Mouse (Mus musculus): ENCODE results near the gene Syt8. TPM values are rescaled to one million over a fixed set of nuclear protein-coding genes. Genes with fewer than 3 reads are reported as not detected.

Gene Syt8
- polyA plus RNA-seq, 1 experiment from 2014 or later, result not detected

DNA sequence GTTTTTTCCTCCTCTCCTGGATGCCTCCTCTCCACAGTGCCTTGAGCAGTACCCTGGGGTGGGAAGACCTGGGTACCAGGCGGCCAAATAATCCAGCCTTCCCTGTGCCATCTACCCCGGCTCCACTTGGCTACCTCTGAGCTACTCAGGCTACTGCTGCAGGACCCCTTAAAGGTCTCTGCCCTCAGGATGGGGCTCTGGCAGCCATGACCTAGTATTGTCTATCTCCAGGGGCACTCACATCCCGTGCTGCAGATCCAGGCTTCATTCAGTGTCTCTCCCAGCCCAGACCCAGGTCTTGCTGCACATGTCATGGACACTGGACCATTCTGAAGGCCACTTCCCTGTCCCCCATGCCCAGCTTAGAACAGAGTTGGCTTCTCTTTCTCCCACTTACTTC lies 45.2 kb downstream of the Syt8 start:
- no peaks in the 10 kb centered on the region for H3K9me3 ChIP-seq (ENCODE audit: control insufficient read depth, low read length)
- no peak overlapping the region for H3K4me2 ChIP-seq (replicated peaks; ENCODE audit: low read depth, low read length)
- 87% methylated on average over 3 of the region's 3 CpGs for WGBS
- peaks cover 11% of the 10 kb centered on the region; the same call in 1 of the 2 replicates for H3K4me1 ChIP-seq (replicated peaks; ENCODE audit: control insufficient read depth, insufficient read depth, low read length)
- H3K9ac ChIP-seq (ENCODE audit: low read depth, low read length), result no peak overlapping the region
- H3K27me3 ChIP-seq (ENCODE audit: control insufficient read depth, insufficient read depth, low read length), result 0 out of 2 replicates have a peak, but pooled peaks cover 2% of the 10 kb centered on the region
- ATAC-seq (ENCODE audit: low FRiP score) (no peak), DNase-seq (ENCODE audit: low spot score) (no peak)
- H3K36me3 ChIP-seq (ENCODE audit: control insufficient read depth, insufficient read depth, low read length), result no peaks in the 10 kb centered on the region
- H3K4me3 ChIP-seq (ENCODE audit: low read depth, low read length), result no peak overlapping the region
- no peak overlapping the region for H3K27ac ChIP-seq (ENCODE audit: low read depth, low read length)

DNA sequence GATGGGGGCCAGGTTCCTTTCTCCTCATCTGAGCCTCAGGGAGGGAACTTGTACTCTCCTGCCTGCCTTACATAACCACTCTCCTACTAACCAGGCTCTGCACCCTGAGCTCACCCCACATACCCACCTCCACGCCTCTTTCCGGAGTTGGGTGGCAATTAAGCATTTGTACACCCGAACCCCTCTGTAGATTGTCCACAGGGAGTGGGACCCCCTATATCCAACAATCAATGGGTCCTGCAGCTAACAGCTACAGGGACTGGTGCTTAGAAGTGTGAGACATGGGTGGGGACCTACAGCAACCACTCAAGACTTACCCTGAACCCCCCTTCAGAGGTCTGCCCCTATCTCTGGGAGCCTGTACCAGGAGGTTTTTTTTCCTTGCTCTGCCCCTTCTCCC lies 46.0 kb downstream of the Syt8 start:
- H3K4me1 ChIP-seq (replicated peaks; ENCODE audit: control insufficient read depth, insufficient read depth, low read length), result peaks cover 10% of the 10 kb centered on the region; the same call in 1 of the 2 replicates

DNA sequence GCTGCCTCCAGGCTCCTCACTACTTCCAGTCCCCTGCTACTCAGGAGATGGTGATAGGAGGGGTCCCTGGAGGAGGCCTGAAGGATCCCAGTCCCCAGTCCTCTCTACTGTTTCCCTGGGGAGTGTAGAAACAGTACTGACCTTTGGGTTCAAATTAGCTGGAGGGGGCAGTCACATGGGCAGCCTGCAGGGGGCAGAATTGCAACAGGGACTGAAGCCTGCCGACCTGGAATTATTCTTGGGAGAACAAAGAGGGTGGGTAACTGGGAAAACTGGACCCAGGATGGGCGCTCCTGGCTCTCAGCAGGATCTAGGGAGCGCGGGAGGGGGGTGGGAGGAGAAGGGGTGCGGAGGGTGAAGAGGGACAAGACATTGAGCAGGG lies 46.5 kb downstream of the Syt8 start:
- Histone ChIP-seq H3K9me3 (ENCODE audit: control insufficient read depth, low read length) (no peaks in the 10 kb centered on the region), H3K36me3 (ENCODE audit: control insufficient read depth, insufficient read depth, low read length) (no peaks in the 10 kb centered on the region), H3K4me2 (replicated peaks; ENCODE audit: low read depth, low read length) (peak overlapping the region; percentile 63), H3K4me3 (ENCODE audit: low read depth, low read length) (peak overlapping the region; percentile 16; the same call in 1 of the 2 replicates), H3K27ac (ENCODE audit: low read depth, low read length) (peak overlapping the region; percentile 75), H3K9ac (ENCODE audit: low read depth, low read length) (peak overlapping the region; percentile 79), H3K4me1 (replicated peaks; ENCODE audit: control insufficient read depth, insufficient read depth, low read length) (peaks cover 10% of the 10 kb centered on the region; the same call in 1 of the 2 replicates), H3K27me3 (ENCODE audit: control insufficient read depth, insufficient read depth, low read length) (no peaks in the 10 kb centered on the region)
- DNase-seq (ENCODE audit: low spot score) (peak; percentile 79), ATAC-seq (ENCODE audit: low FRiP score) (peak; percentile 14)
- 13% methylated on average over 3 of the region's 5 CpGs for WGBS

More for the DNA sequence above, 46.0 kb downstream of the Syt8 start:
- Histone ChIP-seq H3K9ac (ENCODE audit: low read depth, low read length) (no peak overlapping the region), H3K27ac (ENCODE audit: low read depth, low read length) (no peak overlapping the region), H3K9me3 (ENCODE audit: control insufficient read depth, low read length) (no peaks in the 10 kb centered on the region), H3K36me3 (ENCODE audit: control insufficient read depth, insufficient read depth, low read length) (no peaks in the 10 kb centered on the region), H3K4me2 (replicated peaks; ENCODE audit: low read depth, low read length) (no peak overlapping the region), H3K4me3 (ENCODE audit: low read depth, low read length) (no peak overlapping the region), H3K27me3 (ENCODE audit: control insufficient read depth, insufficient read depth, low read length) (no peaks in the 10 kb centered on the region)
- 96% methylated on average over 3 of the region's 3 CpGs for WGBS
- no peak for DNase-seq (ENCODE audit: low spot score)
- ATAC-seq (ENCODE audit: low FRiP score), result no peak

DNA sequence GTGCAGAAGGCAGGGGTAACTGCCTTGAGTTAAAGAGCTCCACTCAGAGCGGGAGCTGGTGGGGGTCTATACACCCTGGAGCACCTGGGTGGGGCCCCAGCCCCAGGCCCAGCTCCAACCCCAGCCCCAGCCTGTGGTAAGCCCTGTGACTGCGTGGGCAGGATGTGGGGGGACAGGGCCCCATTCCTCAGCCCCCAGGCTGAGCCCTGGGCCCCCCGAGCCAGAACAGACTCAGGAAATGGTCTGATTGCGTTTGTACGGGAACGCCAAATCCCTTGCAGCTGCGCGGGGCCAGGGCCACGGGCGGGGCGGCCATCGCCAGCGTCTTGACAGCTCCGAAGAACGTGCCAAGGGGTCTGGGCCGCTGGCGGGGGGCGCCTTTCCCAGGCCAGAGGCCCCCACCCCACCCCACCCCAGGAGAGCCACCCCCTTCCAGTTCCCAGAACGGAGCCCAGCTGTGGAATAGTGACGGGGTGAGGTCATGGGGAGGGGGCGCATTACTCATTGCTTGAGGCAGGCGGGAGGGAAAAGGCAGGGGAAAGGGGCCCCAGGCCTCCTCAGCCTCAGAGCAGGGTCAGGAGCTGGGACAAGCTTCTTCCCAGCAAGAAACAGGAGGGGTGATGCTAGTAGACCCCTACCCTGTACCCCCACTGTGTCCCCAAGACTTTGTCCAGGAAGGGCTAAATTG lies 47.1 kb downstream of the Syt8 start:
- Histone ChIP-seq H3K9me3 (ENCODE audit: control insufficient read depth, low read length) (no peaks in the 10 kb centered on the region), H3K36me3 (ENCODE audit: control insufficient read depth, insufficient read depth, low read length) (no peaks in the 10 kb centered on the region), H3K27ac (ENCODE audit: low read depth, low read length) (peak overlapping the region; percentile 75), H3K9ac (ENCODE audit: low read depth, low read length) (peak overlapping the region; percentile 79), H3K27me3 (ENCODE audit: control insufficient read depth, insufficient read depth, low read length) (no peaks in the 10 kb centered on the region), H3K4me1 (replicated peaks; ENCODE audit: control insufficient read depth, insufficient read depth, low read length) (peaks cover 11% of the 10 kb centered on the region; the same call in 1 of the 2 replicates), H3K4me3 (ENCODE audit: low read depth, low read length) (peak overlapping the region; percentile 16; the same call in 1 of the 2 replicates), H3K4me2 (replicated peaks; ENCODE audit: low read depth, low read length) (peak overlapping the region; percentile 63)
- 2% methylated on average over 22 of the region's 22 CpGs for WGBS
- ATAC-seq (ENCODE audit: low FRiP score), result peak; percentile 62
- DNase-seq (ENCODE audit: low spot score), result peak; percentile 67

DNA sequence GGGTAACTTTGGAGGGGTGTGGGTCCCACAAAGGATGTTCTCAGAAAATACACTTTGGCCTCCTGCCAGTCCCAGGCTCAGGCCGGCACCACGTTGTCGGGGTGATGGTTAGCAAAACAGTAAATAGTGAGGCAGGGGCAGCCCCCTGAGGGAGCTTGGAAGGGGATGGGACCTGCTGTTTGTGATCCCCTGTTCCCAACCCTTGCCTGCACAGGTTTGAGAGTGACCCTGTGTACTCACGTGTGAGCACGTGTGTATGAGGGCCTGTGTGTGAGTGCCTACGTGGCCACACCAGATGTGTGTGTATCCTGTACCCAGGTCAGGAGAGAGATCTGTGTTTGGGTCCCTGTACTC lies 47.6 kb downstream of the Syt8 start:
- peak overlapping the region; percentile 75 for H3K27ac ChIP-seq (ENCODE audit: low read depth, low read length)
- DNase-seq (ENCODE audit: low spot score), result peak; percentile 53
- peaks cover 15% of the 10 kb centered on the region; the same call in 1 of the 2 replicates for H3K4me1 ChIP-seq (replicated peaks; ENCODE audit: control insufficient read depth, insufficient read depth, low read length)

DNA sequence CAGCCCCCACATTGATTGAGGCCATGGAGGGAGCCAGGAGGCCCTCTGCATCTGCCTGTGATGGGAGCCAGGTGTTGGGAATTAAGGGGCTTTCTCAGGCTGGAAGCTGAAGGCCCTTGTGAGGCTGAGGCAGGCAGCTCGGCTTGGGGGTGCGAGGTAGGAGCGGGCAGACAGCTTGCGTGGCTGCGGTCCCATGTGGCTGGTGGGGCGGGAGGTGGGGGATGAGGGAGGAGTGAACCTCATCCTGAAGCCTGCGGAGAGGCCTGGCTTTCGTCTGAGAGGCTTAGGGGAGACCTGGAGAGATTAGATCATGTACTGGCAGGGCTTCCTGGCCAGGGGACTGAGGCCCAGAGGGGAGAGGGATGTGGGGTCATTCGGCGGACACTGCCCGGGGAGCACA lies 48.5 kb downstream of the Syt8 start:
- no peaks in the 10 kb centered on the region for H3K27me3 ChIP-seq (ENCODE audit: control insufficient read depth, insufficient read depth, low read length)
- DNase-seq (ENCODE audit: low spot score), result no peak
- H3K36me3 ChIP-seq (ENCODE audit: control insufficient read depth, insufficient read depth, low read length), result no peaks in the 10 kb centered on the region
- WGBS, result 55% methylated on average over 11 of the region's 11 CpGs
- no peak overlapping the region for H3K27ac ChIP-seq (ENCODE audit: low read depth, low read length)
- no peak overlapping the region for H3K4me3 ChIP-seq (ENCODE audit: low read depth, low read length)
- no peak overlapping the region for H3K9ac ChIP-seq (ENCODE audit: low read depth, low read length)
- no peak for ATAC-seq (ENCODE audit: low FRiP score)
- no peaks in the 10 kb centered on the region for H3K9me3 ChIP-seq (ENCODE audit: control insufficient read depth, low read length)
- no peak overlapping the region for H3K4me2 ChIP-seq (replicated peaks; ENCODE audit: low read depth, low read length)
- peaks cover 19% of the 10 kb centered on the region; the same call in 1 of the 2 replicates for H3K4me1 ChIP-seq (replicated peaks; ENCODE audit: control insufficient read depth, insufficient read depth, low read length)

More for the DNA sequence above, 47.6 kb downstream of the Syt8 start:
- H3K9ac ChIP-seq (ENCODE audit: low read depth, low read length), result peak overlapping the region; percentile 79
- no peaks in the 10 kb centered on the region for H3K36me3 ChIP-seq (ENCODE audit: control insufficient read depth, insufficient read depth, low read length)
- 23% methylated on average over 6 of the region's 6 CpGs for WGBS
- no peak overlapping the region for H3K4me3 ChIP-seq (ENCODE audit: low read depth, low read length)
- H3K4me2 ChIP-seq (replicated peaks; ENCODE audit: low read depth, low read length), result peak overlapping the region; percentile 63; the same call in 1 of the 2 replicates
- peak; percentile 33 for ATAC-seq (ENCODE audit: low FRiP score)
- H3K27me3 ChIP-seq (ENCODE audit: control insufficient read depth, insufficient read depth, low read length), result no peaks in the 10 kb centered on the region
- no peaks in the 10 kb centered on the region for H3K9me3 ChIP-seq (ENCODE audit: control insufficient read depth, low read length)

DNA sequence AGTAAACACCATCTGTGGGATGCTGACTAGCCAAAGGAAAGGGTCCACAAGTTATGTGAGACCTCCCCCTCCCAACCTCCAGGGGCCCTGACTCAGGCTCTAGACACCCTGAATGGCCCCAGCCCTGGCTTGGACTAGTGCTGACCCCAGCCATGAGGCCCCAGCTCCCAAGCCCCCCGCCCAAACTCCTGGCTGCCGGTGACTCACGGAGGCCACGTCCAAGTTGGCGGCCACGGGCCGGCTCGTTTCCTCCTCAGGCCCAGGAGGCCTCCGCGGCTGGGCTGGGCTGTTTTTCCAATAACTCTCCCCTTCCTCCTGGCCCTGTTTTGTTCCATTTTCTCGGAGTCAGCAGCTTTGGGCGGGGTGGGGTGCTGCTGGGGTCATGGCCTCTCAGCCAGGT lies 50.1 kb downstream of the Syt8 start:
- WGBS, result 80% methylated on average over 8 of the region's 12 CpGs
- Histone ChIP-seq H3K27me3 (ENCODE audit: control insufficient read depth, insufficient read depth, low read length) (no peaks in the 10 kb centered on the region), H3K4me2 (replicated peaks; ENCODE audit: low read depth, low read length) (no peak overlapping the region), H3K9me3 (ENCODE audit: control insufficient read depth, low read length) (no peaks in the 10 kb centered on the region), H3K36me3 (ENCODE audit: control insufficient read depth, insufficient read depth, low read length) (no peaks in the 10 kb centered on the region), H3K9ac (ENCODE audit: low read depth, low read length) (no peak overlapping the region), H3K4me3 (ENCODE audit: low read depth, low read length) (no peak overlapping the region), H3K4me1 (replicated peaks; ENCODE audit: control insufficient read depth, insufficient read depth, low read length) (peaks cover 19% of the 10 kb centered on the region; the same call in 1 of the 2 replicates), H3K27ac (ENCODE audit: low read depth, low read length) (no peak overlapping the region)
- DNase-seq (ENCODE audit: low spot score) (no peak), ATAC-seq (ENCODE audit: low FRiP score) (no peak)

DNA sequence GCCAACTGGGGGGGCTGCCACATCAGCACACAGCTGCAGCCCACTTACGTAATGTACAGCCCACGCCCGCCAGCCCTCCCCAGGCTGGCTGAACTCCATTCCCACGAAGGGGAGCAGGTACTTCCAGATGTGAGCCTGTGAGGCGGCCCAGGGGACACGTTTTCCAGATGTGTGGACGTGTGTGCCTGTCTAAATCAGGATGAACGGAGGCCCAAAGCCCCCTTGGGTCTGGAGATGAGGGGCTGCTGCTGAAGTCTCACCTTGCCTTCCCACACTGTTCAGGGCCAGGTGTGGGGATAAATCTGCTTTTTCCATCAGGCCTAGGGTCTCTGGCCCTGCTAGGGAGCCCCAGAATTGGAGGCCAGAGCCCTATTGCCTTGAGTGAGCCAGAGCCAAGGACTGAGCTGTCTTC lies 52.1 kb downstream of the Syt8 start:
- H3K4me2 ChIP-seq (replicated peaks; ENCODE audit: low read depth, low read length), result no peak overlapping the region
- H3K27ac ChIP-seq (ENCODE audit: low read depth, low read length), result no peak overlapping the region; the same call in 1 of the 2 replicates
- H3K9me3 ChIP-seq (ENCODE audit: control insufficient read depth, low read length), result no peaks in the 10 kb centered on the region
- DNase-seq (ENCODE audit: low spot score), result no peak
- no peak for ATAC-seq (ENCODE audit: low FRiP score)
- no peaks in the 10 kb centered on the region for H3K36me3 ChIP-seq (ENCODE audit: control insufficient read depth, insufficient read depth, low read length)
- peaks cover 16% of the 10 kb centered on the region; the same call in 1 of the 2 replicates for H3K4me1 ChIP-seq (replicated peaks; ENCODE audit: control insufficient read depth, insufficient read depth, low read length)
- H3K4me3 ChIP-seq (ENCODE audit: low read depth, low read length), result no peak overlapping the region
- H3K27me3 ChIP-seq (ENCODE audit: control insufficient read depth, insufficient read depth, low read length), result no peaks in the 10 kb centered on the region
- 69% methylated on average over 8 of the region's 8 CpGs for WGBS
- H3K9ac ChIP-seq (ENCODE audit: low read depth, low read length), result peak overlapping the region; percentile 35
